Mouse (Mus musculus) olfactory bulb, adult 2 months (tissue): ENCODE data around the gene Scd2. TPM values are rescaled to one million over a fixed set of nuclear protein-coding genes. Genes with fewer than 3 reads are reported as not detected.
A peak's percentile ranks its signal among the peaks of the same experiment; 100 is the strongest.
"Not testable (repeated sequence)": the region's sequence is repeated elsewhere in the genome, so short reads cannot be mapped to it uniquely, and the experiment has no call there.

Experiments
- H3K27ac ChIP-seq: fragments of 200-500 bp; 2 replicates; pipeline ENCODE4 v1.5.1; 2012; ENCODE audit warnings: low read depth, low read length; ENCODE audit not compliant: insufficient read depth
- H3K4me1 ChIP-seq: fragments of 200-500 bp; 2 replicates; pipeline ENCODE4 v1.6.1; 2012; ENCODE audit warnings: low read length; ENCODE audit not compliant: control insufficient read depth, insufficient read depth
- H3K4me3 ChIP-seq: fragments of 200-500 bp; 2 replicates; pipeline ENCODE4 v1.5.1; 2012; ENCODE audit warnings: mild to moderate bottlenecking, low read depth, low read length, moderate library complexity; ENCODE audit not compliant: insufficient read depth
- CTCF ChIP-seq: fragments of 200-500 bp; IDR thresholded peaks from 2 replicates; pipeline ENCODE4 v1.5.1; 2012; ENCODE audit warnings: low read depth, mild to moderate bottlenecking, low read length, moderate library complexity; ENCODE audit not compliant: insufficient read depth
- POLR2A ChIP-seq: fragments of 200-500 bp; IDR thresholded peaks from 2 replicates; pipeline ENCODE4 v1.6.1; 2012; ENCODE audit warnings: mild to moderate bottlenecking, low read depth, low read length, moderate library complexity; ENCODE audit not compliant: insufficient read depth
- WGBS: fragments of 180-500 bp; shearing (Covaris S2); methylation state at CpG from one replicate; pipeline ENCODE4 v1.1.7; 2018; 5-methylcytosine and 5-hydroxymethylcytosine counted together
- polyA plus RNA-seq: library from polyadenylated mRNA; stranded (reverse); fragments of >200 nt; gene quantifications from 2 replicates; pipeline ENCODE4 v1.2.4, GENCODE M21; 2012; ENCODE audit warnings: low replicate concordance; ENCODE audit not compliant: missing spikeins, insufficient read depth, insufficient read length

Gene Scd2
- polyA plus RNA-seq, 1 experiment = 299 TPM

GRCm38 (mm10) chr19:44329566-44329965 lies 36.1 kb downstream of the Scd2 start:
- WGBS = 92% methylated on average over 2 of the region's 2 CpGs
- H3K4me1 ChIP-seq = peaks cover 18% of the 10 kb centered on the region

GRCm38 (mm10) chr19:44331128-44331527 lies 37.7 kb downstream of the Scd2 start:
- 100% methylated on average over 1 of the region's 1 CpGs for WGBS
- H3K4me1 ChIP-seq = peaks cover 21% of the 10 kb centered on the region

More at GRCm38 (mm10) chr19:44329566-44329965, 36.1 kb downstream of the Scd2 start:
- TF ChIP-seq CTCF (no peak), POLR2A (no peak)
- no peak overlapping the region for H3K4me3 ChIP-seq
- no peak overlapping the region for H3K27ac ChIP-seq

GRCm38 (mm10) chr19:44331911-44332310 lies 38.4 kb downstream of the Scd2 start:
- Histone ChIP-seq H3K27ac (peak overlapping the region; percentile 34), H3K4me1 (peaks cover 21% of the 10 kb centered on the region), H3K4me3 (no peak overlapping the region)
- no peak for TF ChIP-seq POLR2A
- 45% methylated on average over 5 of the region's 5 CpGs for WGBS

More at GRCm38 (mm10) chr19:44331128-44331527, 37.7 kb downstream of the Scd2 start:
- not testable (repeated sequence) for H3K4me3 ChIP-seq, H3K27ac ChIP-seq

- Histone ChIP-seq H3K4me1 (peaks cover 21% of the 10 kb centered on the region), H3K4me3 (no peak overlapping the region), H3K27ac (peak overlapping the region; percentile 76)
- TF ChIP-seq POLR2A = no peak
- no peak for TF ChIP-seq CTCF
- 38% methylated on average over 8 of the region's 8 CpGs for WGBS
Observed at GRCm38 (mm10) chr19:44332326-44332725, 38.9 kb downstream of the Scd2 start.

GRCm38 (mm10) chr19:44332833-44333623 lies 39.6 kb downstream of the Scd2 start, which contains the start of gene Scd4:
Scd4 (plus strand) TSS chr19:44333092.
- no peak for TF ChIP-seq POLR2A
- no peak for TF ChIP-seq CTCF
- Histone ChIP-seq H3K4me1 (peaks cover 21% of the 10 kb centered on the region), H3K4me3 (no peak within 1 kb of the TSS), H3K27ac (peak within 1 kb of the TSS; percentile 76)
- WGBS = 65% methylated on average over 10 of the region's 10 CpGs

GRCm38 (mm10) chr19:44333991-44334390 lies 40.5 kb downstream of the Scd2 start:
- H3K4me3 ChIP-seq = no peak overlapping the region
- no peak for TF ChIP-seq POLR2A
- no peak for TF ChIP-seq CTCF
- WGBS = 95% methylated on average over 9 of the region's 9 CpGs
- peaks cover 21% of the 10 kb centered on the region for H3K4me1 ChIP-seq
- H3K27ac ChIP-seq = no peak overlapping the region

- TF ChIP-seq POLR2A = no peak
- peaks cover 21% of the 10 kb centered on the region for H3K4me1 ChIP-seq
- WGBS = 62% methylated on average over 6 of the region's 6 CpGs
Observed at GRCm38 (mm10) chr19:44335876-44336662, 42.6 kb downstream of the Scd2 start.

GRCm38 (mm10) chr19:44349689-44350088 lies 56.2 kb downstream of the Scd2 start:
- no peaks in the 10 kb centered on the region for H3K4me1 ChIP-seq
- 91% methylated on average over 8 of the region's 8 CpGs for WGBS
- no peak for TF ChIP-seq POLR2A
- no peak for TF ChIP-seq CTCF

More at GRCm38 (mm10) chr19:44335876-44336662, 42.6 kb downstream of the Scd2 start:
- H3K4me3 ChIP-seq = no peak overlapping the region
- no peak overlapping the region for H3K27ac ChIP-seq

GRCm38 (mm10) chr19:44351756-44352155 lies 58.3 kb downstream of the Scd2 start:
- TF ChIP-seq POLR2A (no peak), CTCF (no peak)

More at GRCm38 (mm10) chr19:44349689-44350088, 56.2 kb downstream of the Scd2 start:
- H3K4me3 ChIP-seq = no peak overlapping the region
- H3K27ac ChIP-seq = no peak overlapping the region

More at GRCm38 (mm10) chr19:44351756-44352155, 58.3 kb downstream of the Scd2 start:
- H3K4me3 ChIP-seq = no peak overlapping the region
- 83% methylated on average over 7 of the region's 7 CpGs for WGBS
- H3K27ac ChIP-seq = no peak overlapping the region
- no peaks in the 10 kb centered on the region for H3K4me1 ChIP-seq

Other genes with a start within 250 kb of the Scd2 start
- not detected in 2 replicates for gene Erlin1, start 223.9 kb upstream of the Scd2 start, polyA plus RNA-seq
- not detected in 2 replicates for gene Chuk, start 186.2 kb upstream of the Scd2 start, polyA plus RNA-seq
- gene Cwf19l1, start 157.8 kb upstream of the Scd2 start, polyA plus RNA-seq = not detected in 2 replicates
- not detected in 2 replicates for gene Bloc1s2, start 147.2 kb upstream of the Scd2 start, polyA plus RNA-seq
- gene Pkd2l1, start 101.2 kb upstream of the Scd2 start, polyA plus RNA-seq = not detected in 2 replicates
- gene Scd3, start 90.4 kb upstream of the Scd2 start, polyA plus RNA-seq = not detected in 2 replicates
- not detected in 2 replicates for gene Scd4, start 39.4 kb downstream of the Scd2 start, polyA plus RNA-seq
- gene Scd1, start 114.2 kb downstream of the Scd2 start, polyA plus RNA-seq = 648 TPM in 1 of 2 replicates, not detected in the other
- not detected in 2 replicates for gene Wnt8b, start 199.8 kb downstream of the Scd2 start, polyA plus RNA-seq